Mouse (Mus musculus) adrenal gland, postnatal 25 days (tissue): Measurements from ENCODE around the gene Ptprm. TPM values are rescaled to one million over a fixed set of nuclear protein-coding genes. Genes with fewer than 3 reads are reported as not detected.

Source experiments
- DNase-seq: peaks from one replicate; pipeline ENCODE4 v3.0.0; 2021; ENCODE audit warnings: mixed read lengths
- total RNA-seq: library from RNA; stranded (reverse); gene quantifications from 2 replicates; pipeline ENCODE4 v1.2.3, GENCODE M21; 2021

Gene Ptprm
- total RNA-seq, 1 experiment from 2014 or later = 41.0 TPM

- DNase-seq = peak; percentile 34
Observed at GRCm38 (mm10) chr17:67133440-67134103, 220.7 kb downstream of the Ptprm start.

DNA sequence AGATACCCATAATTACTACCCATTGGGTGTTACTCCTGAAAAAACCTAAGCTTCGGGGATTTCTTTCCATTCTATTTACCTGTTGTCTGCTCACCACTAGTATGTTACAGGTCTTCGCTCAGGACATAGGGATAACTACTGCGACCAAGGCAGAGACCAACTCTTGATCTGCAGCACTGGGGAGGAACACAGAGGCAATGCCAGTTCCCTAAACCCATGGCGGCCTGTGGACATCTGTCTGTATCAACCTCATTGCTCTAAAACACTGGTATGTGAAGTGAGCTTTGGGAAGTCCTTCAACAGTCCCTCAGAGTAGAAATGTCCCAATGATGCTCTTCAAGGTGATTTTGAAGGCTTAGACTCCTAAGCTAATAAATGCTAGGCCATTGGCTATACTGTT lies 221.2 kb downstream of the Ptprm start:
- DNase-seq = no peak

DNA sequence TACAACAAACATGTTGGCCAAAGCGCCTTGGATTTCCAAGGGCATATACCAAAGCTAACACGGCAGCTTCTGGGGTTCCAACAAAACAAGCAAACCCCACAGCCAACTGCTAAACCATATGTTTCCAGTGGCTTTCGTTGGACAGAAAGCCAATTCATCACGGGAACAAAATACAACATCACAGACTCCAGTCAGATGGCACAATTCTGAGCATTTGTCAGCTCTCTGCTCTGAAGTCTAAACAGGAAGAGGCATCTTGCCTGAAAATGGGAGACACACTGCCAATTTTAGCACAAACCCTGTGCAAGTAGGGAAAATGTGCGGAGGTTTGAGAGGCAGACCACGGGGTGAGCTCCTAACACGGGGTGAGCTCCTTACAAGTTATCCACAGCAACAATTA lies 226.7 kb downstream of the Ptprm start:
- DNase-seq = no peak

DNA sequence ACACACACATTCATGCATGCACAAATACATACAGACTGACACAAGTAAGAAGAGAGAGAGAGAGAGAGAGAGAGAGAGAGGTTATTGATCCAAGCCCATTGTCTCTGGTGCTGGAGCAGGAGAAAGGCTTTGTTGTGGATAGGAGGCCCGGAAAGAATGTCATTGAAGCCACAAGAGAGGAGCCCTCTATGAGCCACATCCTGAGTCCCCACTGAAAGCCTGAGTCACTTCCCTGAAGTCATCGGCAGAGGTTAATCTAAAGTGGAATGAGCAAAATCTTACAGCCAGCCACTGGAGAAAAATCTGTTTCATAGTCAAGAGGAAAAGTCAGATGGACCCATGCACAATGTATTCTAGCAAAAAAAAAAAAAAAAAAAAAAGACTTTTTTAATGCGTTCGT lies 228.7 kb downstream of the Ptprm start:
- no peak for DNase-seq

DNA sequence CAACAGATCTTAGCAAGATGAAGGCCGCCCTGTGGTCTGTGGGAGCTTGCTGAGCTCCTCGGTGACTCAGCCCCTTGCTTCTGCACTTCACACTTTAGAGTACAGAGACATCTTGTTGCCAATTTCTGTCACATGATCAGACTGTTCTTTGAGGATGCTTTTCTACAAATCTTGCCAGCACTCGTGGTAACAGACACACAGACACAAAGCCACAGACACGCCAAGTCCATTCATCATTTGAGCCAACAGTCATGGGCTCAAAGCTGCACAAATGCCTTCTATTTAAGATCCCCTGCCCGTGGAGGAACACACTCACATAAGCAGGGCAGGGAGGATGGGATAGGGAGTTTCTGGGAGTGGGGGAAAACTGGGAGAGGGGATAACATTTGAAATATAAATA lies 230.0 kb downstream of the Ptprm start:
- DNase-seq = no peak

- no peak for DNase-seq
Observed at GRCm38 (mm10) chr17:67123722-67124121, 230.5 kb downstream of the Ptprm start.

DNA sequence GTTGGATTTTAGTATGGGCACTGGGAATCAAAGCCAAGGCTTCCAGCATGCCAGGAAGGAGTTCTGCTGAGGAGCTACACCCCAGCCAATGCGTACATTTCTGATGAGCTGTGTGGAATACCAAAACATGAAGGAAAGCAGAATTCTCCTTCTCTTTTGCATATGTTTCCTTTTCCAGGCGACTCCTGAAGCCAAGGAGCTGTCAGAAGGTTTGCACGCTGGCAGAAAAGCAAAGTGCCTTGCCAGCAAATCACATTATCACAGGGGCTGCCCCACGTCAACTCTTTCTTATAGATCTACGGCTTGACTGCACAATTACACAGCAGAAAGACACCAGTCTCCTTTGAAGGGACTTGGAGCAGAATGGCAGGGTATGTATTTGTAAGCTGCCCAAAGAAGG lies 233.4 kb downstream of the Ptprm start:
- DNase-seq = no peak

DNA sequence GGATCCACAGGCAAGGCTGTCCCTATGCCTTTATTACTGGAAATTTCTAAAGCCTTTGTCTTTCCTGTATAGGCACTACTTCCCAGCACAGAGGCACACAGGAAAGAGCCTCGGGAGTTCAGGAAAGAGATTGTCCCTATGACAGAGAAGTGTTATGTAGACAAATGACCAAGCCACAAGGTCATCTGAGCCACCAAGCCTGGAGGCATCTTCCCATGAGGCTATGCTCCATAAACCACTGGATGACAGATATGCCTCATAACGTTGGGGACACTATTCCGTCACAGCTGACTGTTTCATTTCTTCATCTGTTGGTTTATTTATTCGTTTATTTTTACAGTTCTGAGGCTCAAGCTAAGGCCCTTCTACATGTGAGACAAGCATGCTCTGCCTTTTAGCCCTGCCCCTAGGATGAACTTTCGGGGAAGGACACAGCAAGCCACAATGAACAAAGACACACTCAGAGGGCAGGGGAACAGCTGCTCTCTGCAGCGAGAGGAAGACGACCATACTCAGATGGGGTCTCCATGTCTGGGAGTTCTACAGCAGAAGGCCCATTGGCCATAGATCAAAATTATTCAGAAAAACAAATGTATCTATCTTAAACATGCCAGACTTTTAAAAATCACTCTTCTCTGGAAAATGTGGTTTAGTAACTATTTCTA lies 235.4 kb downstream of the Ptprm start:
- peak; percentile 16 for DNase-seq

- DNase-seq = peak; percentile 17
Observed at GRCm38 (mm10) chr17:67114842-67115241, 239.4 kb downstream of the Ptprm start.

DNA sequence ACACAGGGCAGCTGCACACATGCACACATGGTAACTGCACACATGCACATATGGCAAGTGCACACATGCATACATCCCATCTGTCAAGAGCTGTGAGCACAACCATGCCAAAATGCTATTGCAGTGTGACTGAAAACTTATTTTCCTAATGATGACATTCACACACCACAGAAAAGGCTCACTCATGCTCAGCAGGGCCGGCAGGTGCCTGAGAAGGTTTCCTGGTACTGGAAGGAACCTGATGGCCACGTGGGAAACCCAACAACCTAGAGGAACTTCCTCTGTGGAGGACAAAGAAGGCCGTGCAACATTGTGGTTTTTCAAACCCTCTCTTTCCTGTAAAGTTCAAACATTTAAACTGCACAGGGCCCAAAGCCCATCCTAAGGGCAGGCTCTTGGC lies 241.6 kb downstream of the Ptprm start:
- no peak for DNase-seq

- DNase-seq = no peak
Observed at GRCm38 (mm10) chr17:67106176-67106575, 248.1 kb downstream of the Ptprm start.

- peak; percentile 41 for DNase-seq
Observed at GRCm38 (mm10) chr17:67102051-67102450, 252.2 kb downstream of the Ptprm start.

- DNase-seq = no peak
Observed at GRCm38 (mm10) chr17:67090997-67091396, 263.3 kb downstream of the Ptprm start.

DNA sequence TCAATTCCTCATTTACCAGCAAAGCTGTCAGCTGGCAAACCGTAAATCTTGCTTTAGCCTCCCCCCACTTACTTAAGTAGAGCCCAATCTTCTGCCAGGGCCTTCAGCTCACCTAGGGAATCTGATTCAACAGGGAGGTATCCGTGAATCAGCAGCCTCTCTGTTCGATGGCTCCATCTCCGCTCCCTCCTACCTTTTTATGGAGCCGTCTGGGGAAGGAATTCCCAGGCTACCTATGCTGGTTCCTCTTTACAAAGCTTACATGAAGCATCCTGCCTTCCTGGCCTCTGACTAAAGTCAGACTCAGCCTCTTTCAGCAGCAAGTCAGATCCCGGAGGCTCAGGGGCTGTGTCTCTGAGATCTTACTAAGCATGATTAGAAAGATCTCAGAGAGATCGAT lies 264.1 kb downstream of the Ptprm start:
- no peak for DNase-seq

DNA sequence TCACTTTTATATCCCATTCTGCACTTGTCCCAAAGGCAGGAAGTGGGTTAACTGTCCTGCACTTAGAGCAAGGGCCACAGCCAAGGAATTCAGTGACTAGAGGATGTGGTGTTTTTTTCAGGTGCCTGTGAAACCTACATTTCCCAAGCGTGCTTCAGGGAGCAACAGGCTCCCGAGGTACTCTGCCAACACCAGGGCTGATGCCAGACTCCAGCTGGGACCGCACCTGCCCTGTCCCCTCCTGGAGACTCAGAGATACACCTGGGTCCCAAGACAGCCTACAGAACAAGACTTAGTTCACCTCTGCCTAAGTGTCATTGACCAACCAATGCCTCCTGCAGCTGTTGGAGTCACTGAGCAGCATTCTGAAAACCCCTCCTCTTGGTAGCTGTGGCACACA lies 264.6 kb downstream of the Ptprm start:
- no peak for DNase-seq

DNA sequence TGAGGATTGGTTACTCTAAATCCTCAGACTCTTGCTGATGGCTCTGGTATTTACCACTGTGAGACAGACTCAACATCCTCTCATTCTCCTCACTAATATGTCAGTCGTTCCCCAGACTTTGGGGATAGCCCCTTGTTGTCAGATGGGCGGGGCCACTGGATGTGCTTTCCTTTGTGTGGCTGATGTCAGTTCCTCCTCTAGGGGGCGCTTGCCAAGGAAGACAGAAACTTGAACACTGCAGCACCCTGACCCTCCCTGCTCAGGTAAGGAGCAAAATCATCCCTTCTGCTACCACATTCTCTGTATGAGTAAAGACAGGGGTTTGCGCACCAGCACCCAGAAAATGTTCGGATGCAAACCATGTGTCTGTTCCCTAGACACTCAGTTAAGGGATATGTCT lies 266.7 kb downstream of the Ptprm start:
- peak; percentile 10 for DNase-seq

DNA sequence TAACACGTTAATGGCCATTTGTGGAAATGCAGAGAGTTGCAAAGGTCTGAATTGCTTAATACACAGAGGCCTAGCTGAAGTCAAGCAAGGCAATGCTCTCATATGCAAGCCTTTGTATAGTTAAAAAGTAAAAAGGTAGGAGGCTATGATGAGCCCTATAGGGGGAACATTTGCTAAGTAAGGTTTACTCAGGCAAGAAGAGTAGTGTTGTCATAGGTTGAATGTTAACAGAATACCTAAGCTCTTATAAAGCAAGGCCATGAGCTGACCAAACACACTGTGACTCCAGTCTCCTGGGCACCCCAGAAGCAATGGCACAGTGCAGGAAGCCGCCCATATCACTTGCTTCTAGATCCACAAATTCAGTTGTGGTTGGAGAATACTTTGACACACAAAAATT lies 267.4 kb downstream of the Ptprm start:
- DNase-seq = no peak

DNA sequence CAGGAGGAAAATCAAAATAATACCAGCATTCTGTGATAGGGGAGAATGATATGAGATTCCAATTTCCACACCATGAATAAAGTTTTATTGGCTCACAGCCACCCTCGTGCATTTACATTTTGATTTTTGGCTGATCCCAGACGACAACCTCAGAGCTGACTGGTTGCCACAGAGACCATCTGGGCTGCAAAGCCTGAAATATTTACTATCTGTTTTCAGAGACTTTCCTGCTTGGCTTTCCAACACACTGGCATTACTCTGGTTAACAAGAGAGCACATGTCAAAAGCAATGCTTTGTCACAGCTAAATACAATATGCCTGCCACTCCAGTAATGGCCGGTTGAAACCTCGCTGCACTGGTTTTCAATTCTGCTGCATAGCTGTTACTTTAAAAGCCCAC lies 269.8 kb downstream of the Ptprm start:
- no peak for DNase-seq

GRCm38 (mm10) chr17:67084093-67084492 lies 270.2 kb downstream of the Ptprm start:
- DNase-seq = no peak

DNA sequence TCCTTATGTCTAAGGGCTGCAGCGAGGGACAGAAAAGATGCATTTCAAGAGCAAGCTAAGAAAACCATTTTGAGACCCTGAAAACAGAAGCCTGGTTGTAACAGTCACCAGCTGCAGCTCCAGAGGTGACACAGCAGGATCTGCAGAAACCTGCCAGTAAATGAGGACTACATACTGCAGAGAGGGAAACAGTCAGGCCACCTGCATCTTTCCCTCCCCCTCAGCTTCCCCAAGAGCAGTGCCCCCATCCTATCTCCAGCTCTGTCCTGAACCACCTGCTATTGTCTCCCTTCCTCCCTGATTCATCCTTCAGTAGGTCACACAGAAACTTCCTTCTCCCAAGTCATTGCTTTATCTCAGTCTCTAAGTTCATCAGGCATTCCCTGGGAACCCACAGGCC lies 274.7 kb downstream of the Ptprm start:
- no peak for DNase-seq

GRCm38 (mm10) chr17:67073580-67073979 lies 280.7 kb downstream of the Ptprm start:
- DNase-seq = no peak

DNA sequence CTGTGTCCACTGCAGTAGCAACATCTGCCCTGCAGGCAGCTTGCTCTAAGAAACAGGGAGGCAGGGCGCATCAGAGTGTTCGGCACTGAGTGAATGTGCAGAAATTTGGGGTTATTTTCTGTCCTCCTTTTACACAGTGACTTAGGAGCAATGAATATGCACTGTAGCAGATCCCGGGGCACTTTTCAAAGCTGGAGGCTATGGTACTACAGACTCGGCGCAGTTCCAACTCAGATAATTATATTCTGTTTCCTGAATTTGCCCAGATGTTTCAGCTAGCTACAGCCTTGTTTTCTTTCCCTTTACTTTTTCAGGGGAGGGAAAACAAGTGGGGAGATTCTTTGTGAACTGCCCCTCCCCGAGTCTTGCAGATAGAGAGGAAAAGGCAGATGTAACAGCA lies 281.1 kb downstream of the Ptprm start:
- DNase-seq = no peak

DNA sequence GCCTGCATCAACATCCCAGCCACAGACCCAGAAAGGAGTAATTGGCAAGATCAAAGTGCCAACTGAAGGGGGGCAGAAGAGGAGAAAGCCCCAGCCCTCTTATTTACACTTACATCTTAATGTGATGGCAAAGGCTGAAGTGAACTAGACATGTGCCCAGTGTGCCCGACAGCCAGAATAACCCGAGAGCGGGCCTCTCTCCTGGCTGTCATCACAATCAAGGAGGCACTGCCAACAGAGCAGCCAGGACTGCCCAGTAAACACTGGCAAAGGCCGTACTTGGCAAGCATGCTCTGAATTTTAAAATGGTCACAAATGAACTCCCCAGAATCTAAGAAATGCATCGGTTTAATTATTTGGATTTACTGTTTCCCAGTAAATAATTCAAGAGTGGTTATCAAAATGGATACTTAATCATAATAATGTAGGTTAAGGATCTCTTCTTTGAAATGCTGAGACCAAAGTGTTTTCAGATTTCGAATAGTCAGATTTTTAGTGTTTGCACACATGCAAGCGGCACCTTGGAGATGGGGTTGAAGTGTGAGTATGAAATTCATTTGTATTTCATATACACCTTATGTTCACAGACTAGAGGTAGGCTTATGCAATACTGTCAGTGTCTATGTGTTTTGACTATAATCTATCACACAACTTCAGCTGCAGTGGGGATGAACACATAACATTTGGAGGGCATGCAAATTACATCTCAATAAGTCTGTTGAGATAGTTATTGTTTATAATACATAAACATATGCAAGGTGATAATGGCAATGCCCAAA lies 282.8 kb downstream of the Ptprm start:
- peak; percentile 31 for DNase-seq

DNA sequence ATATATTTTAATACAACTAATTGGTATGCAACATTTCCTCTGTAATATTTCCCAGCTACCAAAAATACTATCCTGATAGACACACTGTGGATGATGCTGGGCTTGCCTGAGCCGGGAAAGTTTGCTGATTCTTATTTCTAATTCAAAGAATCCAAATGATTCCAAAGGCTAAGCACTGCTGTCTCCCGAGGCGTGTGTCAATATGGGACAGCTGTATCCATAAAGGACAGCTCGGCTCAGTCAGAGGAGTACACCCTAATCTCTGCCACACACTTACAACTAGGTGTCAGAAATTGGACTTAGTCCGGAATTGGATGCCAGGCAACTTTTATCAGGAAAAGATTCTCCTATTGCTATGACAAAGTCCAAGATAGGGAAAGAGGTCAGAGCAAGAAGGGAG lies 290.6 kb downstream of the Ptprm start:
- DNase-seq = no peak
